In genomic region chr2:120149634-120150033, GRCm38 (mm10) we compare ENCODE assay signal across 23 mouse cellular contexts.
"Had no signal": no experiment of that assay in that cellular context is flagged by ENCODE, and none has a peak within 500 bp of the region (broad histone marks: within the 10 kb centered on the region; RNA-seq: fewer than 3 reads in every experiment).

No protein-coding gene starts in this region.

- H3K9me3 ChIP-seq: kidney, embryonic 15.5 days; limb, embryonic 12.5 days; limb, embryonic 15.5 days; lung, embryonic 15.5 days; neural tube, embryonic 12.5 days; neural tube, embryonic 15.5 days had no signal

- H3K27ac ChIP-seq: kidney, embryonic 15.5 days; limb, embryonic 12.5 days; limb, embryonic 15.5 days; liver, embryonic 14.5 days; lung, embryonic 15.5 days; neural tube, embryonic 12.5 days; neural tube, embryonic 15.5 days; stomach, postnatal 0 days had no signal

- H3K36me3 ChIP-seq: kidney, embryonic 15.5 days; limb, embryonic 12.5 days; limb, embryonic 15.5 days; lung, embryonic 15.5 days; neural tube, embryonic 12.5 days; neural tube, embryonic 15.5 days had no signal

- H3K27me3 ChIP-seq: kidney, embryonic 15.5 days; limb, embryonic 12.5 days; limb, embryonic 15.5 days; lung, embryonic 15.5 days; neural tube, embryonic 12.5 days; neural tube, embryonic 15.5 days had no signal

- H3K4me2 ChIP-seq: kidney, embryonic 15.5 days; limb, embryonic 12.5 days; limb, embryonic 15.5 days; liver, embryonic 11.5 days; lung, embryonic 15.5 days; midbrain, embryonic 11.5 days; neural tube, embryonic 12.5 days; neural tube, embryonic 15.5 days had no signal

- H3K9ac ChIP-seq: kidney, embryonic 15.5 days; limb, embryonic 12.5 days; limb, embryonic 15.5 days; liver, embryonic 14.5 days; liver, postnatal 0 days; lung, embryonic 15.5 days; neural tube, embryonic 12.5 days; neural tube, embryonic 15.5 days had no signal

- DNase-seq: kidney, postnatal 10 days; kidney, postnatal 36 days; left cerebral cortex, postnatal 4 days; liver, postnatal 0 days; lung, postnatal 14 days; lung, postnatal 4 days; midbrain, embryonic 14.5 days; right cerebral cortex, adult 18-20 months; right cerebral cortex, postnatal 14 days; right cerebral cortex, postnatal 4 days; thymus, adult 2 months; thymus, postnatal 14 days; thymus, postnatal 4 days had no signal

- ATAC-seq: liver, postnatal 0 days had no signal

- H3K4me3 ChIP-seq: kidney, embryonic 15.5 days; limb, embryonic 12.5 days; limb, embryonic 15.5 days; lung, embryonic 15.5 days; neural tube, embryonic 12.5 days; neural tube, embryonic 15.5 days had no signal
